Mouse (Mus musculus) hindbrain, postnatal 0 days (tissue): ENCODE measurements around the gene Lyrm9. TPM values are rescaled to one million over a fixed set of nuclear protein-coding genes. Genes with fewer than 3 reads are reported as not detected.

Experiments
- ATAC-seq: fragments of 200-750 bp; cut with Nextera tagmentation; 2 replicates; pipeline ENCODE4 v1.8.0; 2017; ENCODE audit warnings: mild to moderate bottlenecking, moderate TSS enrichment, moderate library complexity
- DNase-seq: peaks from one replicate; pipeline ENCODE4 v3.0.0-alpha.2; 2015; ENCODE audit warnings: low spot score
- H3K27ac ChIP-seq: fragments of 300-500 bp; sonication (generic); 2 replicates; pipeline ENCODE4 v1.5.1; 2014; ENCODE audit warnings: mild to moderate bottlenecking
- H3K27me3 ChIP-seq: fragments of 300-500 bp; sonication (generic); 2 replicates; pipeline ENCODE4 v1.6.1; 2014; ENCODE audit warnings: low read length, mixed read lengths; ENCODE audit not compliant: insufficient read depth
- H3K36me3 ChIP-seq: fragments of 300-500 bp; sonication (generic); 2 replicates; pipeline ENCODE4 v1.6.1; 2014; ENCODE audit warnings: low read length, mixed read lengths; ENCODE audit not compliant: insufficient read depth
- H3K4me1 ChIP-seq: fragments of 300-500 bp; sonication (generic); 2 replicates; pipeline ENCODE4 v1.6.1; 2014; ENCODE audit warnings: antibody characterized with exemption, low read length, mixed read lengths; ENCODE audit not compliant: insufficient read depth
- H3K4me2 ChIP-seq: fragments of 300-500 bp; sonication (generic); 2 replicates; pipeline ENCODE4 v1.6.1; 2014; ENCODE audit warnings: low read depth, mild to moderate bottlenecking, low read length, moderate library complexity, mixed read lengths
- H3K4me3 ChIP-seq: fragments of 300-500 bp; sonication (generic); 2 replicates; pipeline ENCODE4 v1.5.1; 2014; ENCODE audit warnings: low read length
- H3K9ac ChIP-seq: fragments of 300-500 bp; sonication (generic); replicated peaks from 2 replicates; pipeline ENCODE4 v1.6.1; 2014; ENCODE audit warnings: mild to moderate bottlenecking, low read length, moderate library complexity, mixed read lengths
- H3K9me3 ChIP-seq: fragments of 300-500 bp; sonication (generic); 2 replicates; pipeline ENCODE4 v1.6.1; 2016; ENCODE audit warnings: low read length, mixed read lengths
- CTCF ChIP-seq: IDR thresholded peaks from 2 replicates; pipeline ENCODE4 v1.5.1; 2016; ENCODE audit warnings: antibody characterized with exemption, control low read depth, low read depth
- WGBS: fragments of 180-500 bp; shearing (Covaris S2); extraction: QIAGEN DNeasy Blood & Tissue Kit; methylation state at CpG from one replicate; pipeline ENCODE4 v1.1.7; 2014; 5-methylcytosine and 5-hydroxymethylcytosine counted together
- polyA plus RNA-seq: library from polyadenylated mRNA; unstranded; fragments of >200 nt; fragmentation: Nextera tagmentation; extraction: Ambion mirVana; gene quantifications from 2 replicates; pipeline ENCODE4 v1.2.1, GENCODE M21; 2015
- total RNA-seq: library from RNA; depleted of rRNA; stranded (reverse); fragments of >200 nt; gene quantifications from 2 replicates; pipeline ENCODE4 v1.2.3, GENCODE M21; 2014

The Lyrm9 gene
- total and polyA plus RNA-seq, 2 experiments from 2014 or later, result 44.2 to 51.6 TPM

DNA sequence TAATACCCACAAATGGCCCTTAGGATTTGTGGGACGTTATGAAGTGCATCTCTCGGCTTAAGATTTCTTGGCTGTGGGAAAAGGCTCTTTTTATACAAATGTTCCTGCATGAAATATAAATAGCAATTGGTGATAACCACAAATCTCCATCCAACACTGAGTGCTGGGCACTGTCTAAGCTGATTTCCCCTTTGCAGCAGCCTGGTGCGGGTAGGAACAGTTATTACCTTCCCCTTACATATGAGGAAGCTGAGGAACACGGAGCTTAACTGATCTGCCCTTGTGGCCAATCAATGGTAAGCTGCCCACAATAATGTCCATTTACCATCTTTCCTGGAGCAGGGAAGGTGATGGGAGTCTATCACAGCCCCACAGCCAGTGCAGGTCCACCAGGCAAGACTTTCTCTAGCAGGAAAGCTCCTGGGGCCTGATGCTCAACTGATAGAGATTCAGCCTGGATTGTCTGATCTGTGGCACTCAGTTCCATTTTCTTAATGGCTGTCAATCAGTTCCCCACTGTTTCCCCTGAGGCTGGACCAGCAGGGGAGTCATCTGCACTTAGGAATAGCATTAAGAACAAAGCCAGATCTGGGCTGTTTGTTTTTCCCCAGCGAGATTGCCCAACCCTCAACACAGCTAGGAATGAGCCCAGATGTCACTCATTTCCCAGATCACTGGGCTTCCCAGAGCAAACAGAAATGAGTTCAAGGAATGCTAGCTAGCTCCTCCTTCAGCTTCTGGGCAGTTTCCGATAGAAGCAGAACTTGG lies 18.9 kb upstream of the Lyrm9 start:
- H3K27me3 ChIP-seq, result no peaks in the 10 kb centered on the region
- DNase-seq, result peak; percentile 16
- 42% methylated on average over 6 of the region's 6 CpGs for WGBS
- H3K4me2 ChIP-seq, result no peak overlapping the region
- H3K4me1 ChIP-seq, result peaks cover 3% of the 10 kb centered on the region; the same call in 1 of the 2 replicates
- H3K9me3 ChIP-seq, result no peaks in the 10 kb centered on the region
- H3K9ac ChIP-seq, result no peak overlapping the region
- no peak for TF ChIP-seq CTCF
- H3K4me3 ChIP-seq, result no peak overlapping the region
- no peaks in the 10 kb centered on the region for H3K36me3 ChIP-seq
- H3K27ac ChIP-seq, result no peak overlapping the region
- no peak for ATAC-seq

GRCm38 (mm10) chr11:78809398-78809797 lies 17.0 kb upstream of the Lyrm9 start:
- Histone ChIP-seq H3K27me3 (no peaks in the 10 kb centered on the region), H3K4me1 (peaks cover 3% of the 10 kb centered on the region; the same call in 1 of the 2 replicates), H3K9ac (no peak overlapping the region), H3K9me3 (no peaks in the 10 kb centered on the region), H3K4me3 (no peak overlapping the region), H3K36me3 (no peaks in the 10 kb centered on the region), H3K27ac (no peak overlapping the region), H3K4me2 (no peak overlapping the region)
- ATAC-seq (no peak), DNase-seq (no peak)
- no peak for TF ChIP-seq CTCF

DNA sequence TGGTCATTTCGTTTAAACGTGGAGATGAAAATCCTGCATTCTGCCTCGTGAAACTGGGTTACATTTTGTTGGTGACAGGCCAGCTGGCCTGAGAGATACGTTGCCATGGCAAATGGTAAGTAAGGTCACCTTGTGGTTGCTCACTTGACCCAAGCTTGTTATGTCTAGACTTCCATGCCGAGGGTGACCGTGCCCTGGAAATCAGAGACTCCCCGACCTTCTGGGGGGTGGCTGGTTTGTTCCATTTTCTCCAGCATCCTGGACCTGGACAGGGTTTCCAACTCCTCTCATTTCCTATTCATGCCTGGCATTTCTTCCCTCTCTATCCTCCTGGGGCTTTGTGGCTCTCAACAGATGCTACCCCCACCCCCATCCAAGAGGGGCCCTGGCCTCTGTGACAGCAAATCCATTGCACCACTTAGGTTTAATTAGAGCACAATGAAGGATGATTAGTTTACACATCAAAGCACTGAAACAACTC lies 11.9 kb upstream of the Lyrm9 start:
- no peak overlapping the region for H3K4me2 ChIP-seq
- H3K27ac ChIP-seq, result no peak overlapping the region
- no peaks in the 10 kb centered on the region for H3K36me3 ChIP-seq
- DNase-seq (peak; percentile 71), ATAC-seq (peak; percentile 52; the same call in 1 of the 2 replicates)
- no peaks in the 10 kb centered on the region for H3K27me3 ChIP-seq
- WGBS, result 28% methylated on average over 7 of the region's 7 CpGs
- H3K4me1 ChIP-seq, result peaks cover 6% of the 10 kb centered on the region; the same call in 1 of the 2 replicates
- H3K9ac ChIP-seq, result no peak overlapping the region
- H3K9me3 ChIP-seq, result no peaks in the 10 kb centered on the region
- no peak for TF ChIP-seq CTCF
- no peak overlapping the region for H3K4me3 ChIP-seq

DNA sequence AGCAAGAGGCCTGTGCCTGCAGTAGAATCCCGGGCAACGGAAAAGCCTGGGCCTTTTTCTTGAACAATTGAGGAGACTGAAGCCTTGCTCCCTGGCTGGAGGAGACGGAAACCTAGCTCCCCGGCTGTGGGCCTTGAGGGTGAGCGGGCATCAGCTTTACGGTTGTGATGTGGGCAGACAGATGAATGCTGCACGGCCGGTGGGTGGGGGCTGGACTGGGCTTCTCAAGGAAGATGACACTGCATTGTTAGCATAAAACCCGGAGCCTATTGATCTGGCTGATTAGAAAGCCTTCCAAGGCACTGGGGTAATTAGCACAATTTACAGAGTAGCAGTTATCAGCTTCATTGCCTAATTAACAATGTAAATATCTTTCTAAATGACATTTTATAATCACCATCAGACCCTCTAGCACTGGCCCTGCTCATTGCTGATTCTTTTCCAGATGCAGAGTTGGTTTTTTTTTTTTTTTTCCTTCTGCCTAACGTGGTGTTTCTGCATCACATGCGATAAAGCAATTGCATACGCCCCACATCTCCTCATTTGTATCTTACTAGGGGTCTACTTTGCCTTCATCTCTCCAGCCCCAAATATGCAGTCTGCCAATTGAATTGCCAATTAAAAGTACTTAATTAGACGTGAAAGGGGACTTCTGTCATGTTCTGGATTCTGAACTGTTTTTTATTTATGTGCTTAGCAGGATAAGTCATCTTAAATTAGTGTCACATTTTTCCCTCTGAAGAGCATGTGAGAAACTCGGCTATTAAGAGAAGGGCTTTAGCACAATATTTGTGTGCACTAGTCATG lies 10.2 kb upstream of the Lyrm9 start:
- H3K4me1 ChIP-seq, result peaks cover 6% of the 10 kb centered on the region; the same call in 1 of the 2 replicates
- peak; percentile 43; the same call in 1 of the 2 replicates for ATAC-seq
- H3K27me3 ChIP-seq, result no peaks in the 10 kb centered on the region
- H3K4me2 ChIP-seq, result no peak overlapping the region
- DNase-seq, result peak; percentile 63
- no peak for TF ChIP-seq CTCF
- no peak overlapping the region for H3K4me3 ChIP-seq
- 31% methylated on average over 14 of the region's 14 CpGs for WGBS
- H3K36me3 ChIP-seq, result no peaks in the 10 kb centered on the region
- H3K9me3 ChIP-seq, result no peaks in the 10 kb centered on the region
- no peak overlapping the region for H3K9ac ChIP-seq
- H3K27ac ChIP-seq, result peak overlapping the region; percentile 43; the same call in 1 of the 2 replicates

- Histone ChIP-seq H3K9me3 (no peaks in the 10 kb centered on the region), H3K4me1 (peaks cover 6% of the 10 kb centered on the region; the same call in 1 of the 2 replicates), H3K4me2 (no peak overlapping the region), H3K27me3 (no peaks in the 10 kb centered on the region), H3K4me3 (no peak overlapping the region), H3K27ac (no peak overlapping the region), H3K9ac (no peak overlapping the region), H3K36me3 (no peaks in the 10 kb centered on the region)
- DNase-seq (no peak), ATAC-seq (no peak)
- 61% methylated on average over 11 of the region's 11 CpGs for WGBS
- TF ChIP-seq CTCF, result no peak
These were observed 8.9 kb upstream of the Lyrm9 start for GRCm38 (mm10) chr11:78817311-78818022.

GRCm38 (mm10) chr11:78820337-78821000 lies 5.9 kb upstream of the Lyrm9 start:
- no peak overlapping the region for H3K4me2 ChIP-seq
- H3K9ac ChIP-seq, result no peak overlapping the region
- TF ChIP-seq CTCF, result no peak
- no peaks in the 10 kb centered on the region for H3K36me3 ChIP-seq
- H3K4me3 ChIP-seq, result no peak overlapping the region
- H3K27ac ChIP-seq, result no peak overlapping the region
- H3K27me3 ChIP-seq, result no peaks in the 10 kb centered on the region
- H3K4me1 ChIP-seq, result peaks cover 6% of the 10 kb centered on the region; the same call in 1 of the 2 replicates
- no peak for DNase-seq
- ATAC-seq, result no peak
- WGBS, result 29% methylated on average over 12 of the region's 12 CpGs
- H3K9me3 ChIP-seq, result no peaks in the 10 kb centered on the region
